Mouse (Mus musculus): ENCODE measurements around the gene Sox11.

DNA sequence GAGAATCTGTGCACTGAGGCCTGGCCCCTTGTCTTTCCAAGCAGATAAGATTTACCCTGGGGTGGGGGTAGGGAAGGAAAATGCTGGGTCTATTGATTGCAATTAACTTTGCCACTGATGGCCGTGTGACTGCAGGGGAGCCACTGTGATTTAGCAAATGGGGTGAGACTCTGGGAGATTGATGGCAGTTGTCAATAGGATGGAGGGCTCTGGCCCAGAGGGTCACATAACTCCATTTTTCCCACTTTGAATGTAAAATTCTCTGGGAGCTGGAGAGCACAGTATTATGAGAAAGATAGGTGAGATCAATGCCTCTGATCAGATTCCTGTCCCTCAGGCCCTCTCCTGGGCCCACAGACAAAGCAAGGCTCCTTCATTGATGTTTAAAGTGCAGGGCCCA, 49.2 kb downstream of the Sox11 start:
- TF ChIP-seq CTCF (IDR thresholded peaks at IDR 0.05; ENCODE audit: low read depth, low read length): no peak
- no peak for TF ChIP-seq POLR2AphosphoS5 (IDR thresholded peaks at IDR 0.05; ENCODE audit: insufficient replicate concordance, low read depth, low read length)

Data from G1E (cell line).